10 mouse cellular contexts compared by ENCODE assay signal in the genomic region with DNA sequence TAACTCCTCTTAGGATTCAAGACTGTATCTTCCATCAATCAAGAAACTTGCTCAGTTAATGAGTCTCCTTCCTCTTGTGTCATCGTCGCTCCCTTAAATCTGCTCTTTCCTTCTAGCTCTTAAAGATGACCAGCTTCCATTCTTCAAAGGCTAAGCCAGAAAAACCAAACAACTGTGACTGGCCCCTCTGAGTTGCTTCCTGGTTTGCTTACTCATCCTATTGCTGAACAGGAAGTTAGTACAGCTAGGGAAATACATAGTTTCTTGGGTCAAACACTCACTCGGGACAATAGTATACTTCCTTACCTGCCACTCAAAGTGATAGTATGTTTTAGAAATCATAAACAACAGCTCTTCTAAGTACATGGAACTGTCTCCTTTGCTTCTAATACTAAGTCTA.
"Had no signal": no experiment of that assay in that cellular context is flagged by ENCODE, and none has a peak within 500 bp of the region (broad histone marks: within the 10 kb centered on the region; RNA-seq: fewer than 3 reads in every experiment).

No protein-coding gene starts in this region.

- ATAC-seq: inflammation-experienced regulatory T-cells, adult 6 months; intestine, postnatal 0 days had no signal

- H3K4me3 ChIP-seq: layer of hippocampus, adult 2 months; limb, embryonic 12.5 days; liver, embryonic 15.5 days had no signal

- H3K27me3 ChIP-seq: limb, embryonic 12.5 days; liver, embryonic 15.5 days had no signal

- DNase-seq: kidney, postnatal 4 days; liver; right cerebral cortex, postnatal 25 days; thymus, postnatal 36 days had no signal

- H3K36me3 ChIP-seq: limb, embryonic 12.5 days; liver, embryonic 15.5 days had no signal

- H3K4me2 ChIP-seq: limb, embryonic 12.5 days; liver, embryonic 15.5 days had no signal

- H3K27ac ChIP-seq: limb, embryonic 12.5 days; liver, embryonic 15.5 days; macrophage had no signal

- H3K4me1 ChIP-seq: limb, embryonic 12.5 days; liver, embryonic 15.5 days had no signal

- H3K9ac ChIP-seq: limb, embryonic 12.5 days; liver, embryonic 15.5 days had no signal

- H3K9me3 ChIP-seq: limb, embryonic 12.5 days; liver, embryonic 15.5 days had no signal
